Mouse (Mus musculus): ENCODE measurements around the gene Ankrd39.

The Ankrd39 gene

GRCm38 (mm10) chr1:36489661-36490060, 57.6 kb downstream of the Ankrd39 start:
- no peak for DNase-seq (ENCODE audit: low spot score in 2 of 2)
